Mouse (Mus musculus) monocyte, adult 5-6 weeks (primary cell): ENCODE data around the gene Cdhr3. TPM values are rescaled to one million over a fixed set of nuclear protein-coding genes. Genes with fewer than 3 reads are reported as not detected.
A peak's percentile ranks its signal among the peaks of the same experiment; 100 is the strongest.

Experiments used
- ATAC-seq: fragments of 153-309, 156-312 bp; replicated peaks from 2 replicates; pipeline ENCODE4 v1.8.0; 2017; ENCODE audit warnings: mild to moderate bottlenecking; ENCODE audit not compliant: low TSS enrichment, insufficient number of reproducible peaks, severe bottlenecking, poor library complexity, low FRiP score
- total RNA-seq: library from RNA; stranded (forward); fragments of 200-1000, 200-491, 200-594 nt; gene quantifications from 3 replicates; pipeline ENCODE4 v1.2.3, GENCODE M21; 2017

Cdhr3 gene
- total RNA-seq, 1 experiment from 2014 or later: not detected

GRCm38 (mm10) chr12:33045533-33046361, 46.9 kb downstream of the Cdhr3 start:
- ATAC-seq: peak; percentile 54

GRCm38 (mm10) chr12:33041476-33041875, 51.2 kb downstream of the Cdhr3 start:
- no peak for ATAC-seq

DNA sequence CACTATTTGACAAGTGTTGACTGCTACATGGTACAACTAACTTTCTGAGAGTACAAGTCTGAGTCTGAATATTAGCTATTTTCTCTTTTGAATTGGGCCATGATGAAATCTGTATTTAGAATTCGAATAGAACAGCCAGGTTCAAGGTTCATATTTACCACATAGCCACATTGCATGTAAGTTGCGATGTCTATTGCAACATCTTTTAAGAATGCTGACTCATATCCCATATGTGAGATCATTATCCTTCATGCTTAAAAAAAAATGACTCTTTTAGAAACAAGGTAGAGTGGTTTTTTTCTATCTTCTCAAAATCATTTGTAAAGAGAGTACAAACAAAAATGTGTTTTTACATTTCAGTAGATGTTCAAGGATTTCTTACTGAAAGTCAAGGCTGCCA, 51.9 kb downstream of the Cdhr3 start:
- ATAC-seq: no peak; the same call in 1 of the 2 replicates

DNA sequence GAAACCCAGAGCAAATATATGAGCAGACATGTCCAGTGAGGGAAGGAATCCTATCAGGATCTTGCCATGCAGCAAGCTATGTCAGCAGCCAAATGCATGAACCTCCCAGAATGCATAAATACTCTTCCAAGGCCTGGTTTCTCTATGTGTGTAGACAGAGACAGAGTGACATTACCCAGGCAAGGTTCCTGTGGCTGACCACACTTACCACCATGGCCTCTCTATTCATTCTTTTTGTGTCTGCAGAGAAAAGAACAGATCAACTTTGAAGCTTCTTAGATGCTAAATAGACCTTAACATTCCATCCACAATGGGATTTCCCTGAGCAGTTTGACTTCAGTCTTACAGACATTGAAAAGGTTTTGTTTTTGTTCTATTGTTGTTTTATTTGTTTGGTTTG, 54.0 kb downstream of the Cdhr3 start:
- no peak for ATAC-seq

DNA sequence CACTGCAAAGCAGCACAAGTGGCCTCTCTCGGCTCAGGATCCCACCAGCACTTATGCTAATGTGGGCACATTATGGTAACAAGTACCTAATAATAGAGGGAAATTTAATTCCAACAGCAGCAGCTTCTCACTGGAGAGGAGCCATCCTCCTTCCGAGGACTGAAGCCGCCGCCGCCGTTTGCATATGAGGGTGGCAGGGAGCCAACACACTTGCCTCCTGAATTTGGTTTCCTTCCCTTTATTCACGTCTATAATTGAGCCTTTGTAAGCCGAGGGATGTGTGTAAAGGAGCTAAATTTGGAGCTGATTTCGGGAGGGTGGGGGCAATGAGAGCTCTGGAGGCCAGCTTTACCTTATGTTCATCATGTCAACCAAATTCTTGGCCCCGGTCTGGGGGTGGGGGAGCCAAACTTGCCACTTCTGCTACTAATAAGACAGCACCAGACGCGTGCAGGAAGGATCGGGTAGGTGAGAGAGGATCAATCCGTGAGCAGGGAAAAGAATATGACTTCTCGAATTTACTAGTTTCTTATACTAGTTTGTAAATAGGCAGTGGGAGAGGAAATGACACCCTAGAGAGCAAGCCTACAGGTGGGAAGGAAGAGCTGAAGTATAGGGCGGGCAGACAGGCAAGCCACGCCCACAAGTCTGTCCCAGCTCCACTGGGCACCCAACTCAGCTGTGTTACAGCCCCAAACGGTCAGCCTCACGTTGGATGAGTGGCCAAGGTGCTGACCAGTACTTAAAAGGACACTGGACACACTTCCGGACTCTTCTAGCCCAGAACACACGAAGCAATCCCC, 56.8 kb downstream of the Cdhr3 start:
- 0 out of 2 replicates have a peak, but pooled peaks have one; percentile 42 for ATAC-seq

- ATAC-seq: no peak
These were observed 57.5 kb downstream of the Cdhr3 start for GRCm38 (mm10) chr12:33035089-33035718.

GRCm38 (mm10) chr12:33034343-33035088, 58.2 kb downstream of the Cdhr3 start:
- ATAC-seq: no peak

DNA sequence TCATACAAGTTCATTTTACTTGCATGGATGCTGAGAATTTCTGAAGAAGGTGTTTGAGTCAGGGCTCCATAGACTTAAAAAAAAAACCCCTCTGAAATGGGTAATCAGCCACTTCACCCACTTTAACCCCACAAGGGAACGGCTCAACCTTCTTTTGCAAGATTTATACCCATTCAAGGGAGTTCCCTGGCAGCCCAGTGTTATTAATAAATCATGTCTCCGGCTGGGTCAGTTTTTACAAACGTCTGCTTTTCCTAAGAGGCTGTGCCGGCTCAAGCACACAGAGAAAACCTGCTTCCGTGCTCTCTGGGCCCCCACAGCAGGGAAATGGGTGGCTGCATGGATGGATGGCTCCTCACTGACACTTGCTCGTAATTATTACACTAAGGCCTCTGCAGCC, 59.5 kb downstream of the Cdhr3 start:
- no peak for ATAC-seq

- no peak for ATAC-seq
These were observed 62.1 kb downstream of the Cdhr3 start for GRCm38 (mm10) chr12:33030589-33030988.

- no peak for ATAC-seq
These were observed 62.6 kb downstream of the Cdhr3 start for GRCm38 (mm10) chr12:33030066-33030465.

DNA sequence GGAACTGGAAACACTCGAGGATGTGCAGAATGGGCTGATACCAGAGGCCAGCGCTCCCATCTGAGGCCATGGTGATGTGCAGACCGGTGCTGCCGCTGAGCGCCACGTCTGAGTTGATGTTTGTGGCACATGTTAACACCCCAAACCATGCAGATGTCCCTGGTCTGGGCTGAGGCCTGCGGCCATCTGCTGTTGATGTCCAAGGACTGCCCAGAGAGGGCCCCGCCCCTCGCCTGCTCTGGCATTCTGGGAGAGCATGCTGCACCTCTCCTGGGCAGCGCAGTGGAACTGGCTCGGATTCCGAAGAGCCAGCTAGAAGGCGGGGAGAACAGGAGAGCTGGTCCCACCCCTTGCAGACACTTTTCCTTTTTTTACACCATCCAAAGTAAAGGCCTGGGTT, 64.0 kb downstream of the Cdhr3 start:
- ATAC-seq: no peak

DNA sequence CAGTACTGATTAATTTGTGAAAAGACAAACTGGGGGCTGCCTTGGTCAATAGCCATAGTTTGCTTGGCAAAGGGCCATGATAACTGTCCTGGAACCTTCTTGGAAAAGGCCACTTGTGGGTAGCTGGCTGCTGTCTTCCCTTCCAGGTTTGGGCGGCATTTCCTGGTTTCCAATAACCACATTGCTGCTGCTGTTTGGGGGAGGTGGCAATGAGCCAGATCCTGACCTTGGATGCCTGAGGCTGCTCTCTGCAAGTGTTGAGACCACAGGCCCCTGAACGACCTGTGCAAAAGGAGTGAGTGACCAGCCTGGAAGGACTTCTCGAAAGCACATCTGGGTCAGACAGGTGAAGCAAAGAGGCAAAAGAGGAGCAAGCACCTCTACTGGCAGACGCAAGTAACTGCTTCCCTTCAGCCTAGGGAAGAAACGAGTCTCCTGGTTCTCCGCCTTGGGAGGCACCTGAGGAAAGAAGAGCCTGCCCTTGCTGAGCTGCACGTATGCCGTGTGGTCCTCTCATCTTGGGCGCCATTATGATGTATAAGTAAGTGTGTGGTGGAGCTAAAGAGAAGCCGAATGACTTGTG, 64.5 kb downstream of the Cdhr3 start:
- ATAC-seq: no peak

- ATAC-seq: peak; percentile 85
These were observed 65.6 kb downstream of the Cdhr3 start for GRCm38 (mm10) chr12:33027093-33027492.

DNA sequence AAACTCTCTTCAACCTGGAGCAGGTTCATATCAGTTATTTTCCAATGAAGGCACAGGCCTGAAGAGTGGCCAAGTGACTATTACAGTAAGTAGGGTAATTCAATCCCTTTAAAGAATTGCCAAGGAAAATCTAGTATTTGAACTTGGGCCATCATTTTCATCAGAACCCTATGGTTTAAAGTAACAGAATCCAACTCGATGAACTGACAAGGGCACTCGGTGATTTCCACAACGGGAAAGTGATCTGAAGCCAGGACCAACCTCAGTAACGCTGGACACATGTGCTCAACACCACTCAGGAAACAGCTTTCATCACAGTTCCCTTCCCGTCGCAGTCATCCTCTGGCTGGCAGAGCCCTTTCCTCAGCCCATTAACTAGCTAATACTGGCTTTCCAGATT, 68.2 kb downstream of the Cdhr3 start:
- ATAC-seq: no peak

DNA sequence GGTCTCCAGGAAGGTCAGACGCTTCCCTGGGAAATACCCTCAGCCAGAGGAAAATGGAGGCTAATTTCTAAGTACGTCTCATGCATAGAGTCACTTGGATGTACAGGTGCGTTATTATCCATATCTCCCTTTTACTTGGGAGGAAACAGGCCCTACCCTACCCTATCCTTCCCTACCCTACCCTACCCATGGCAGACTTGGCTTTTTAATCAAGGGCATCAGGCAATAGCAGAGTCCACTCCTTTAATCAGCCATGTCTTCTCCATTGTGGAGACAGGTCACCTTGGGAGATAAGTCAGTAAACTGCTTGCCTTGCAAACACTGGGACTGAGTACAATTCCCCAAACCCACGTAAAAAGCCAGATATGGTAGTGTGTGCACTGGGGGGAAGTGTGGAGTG, 70.9 kb downstream of the Cdhr3 start:
- ATAC-seq: no peak

GRCm38 (mm10) chr12:33021140-33021539, 71.5 kb downstream of the Cdhr3 start:
- ATAC-seq: no peak

GRCm38 (mm10) chr12:33020011-33020410, 72.7 kb downstream of the Cdhr3 start:
- ATAC-seq: no peak

DNA sequence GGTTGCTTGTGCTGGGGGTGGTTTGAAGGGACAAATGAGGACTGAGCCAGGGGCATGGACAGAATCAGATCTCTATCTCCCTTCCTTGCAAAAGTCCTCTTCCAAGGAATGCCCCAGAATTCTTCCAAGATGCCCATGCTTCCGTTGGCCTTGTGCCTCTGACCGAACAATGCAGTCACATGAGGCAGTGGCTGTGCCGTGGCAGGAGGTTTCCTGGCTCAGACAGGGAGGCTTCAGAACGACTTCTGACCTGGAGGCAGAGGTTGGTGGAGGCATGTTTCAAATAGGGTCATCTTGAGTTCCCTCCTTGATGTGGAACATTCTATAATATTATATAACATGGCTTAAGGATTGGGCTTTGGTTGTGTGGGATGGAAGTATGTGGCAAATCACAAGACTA, 74.1 kb downstream of the Cdhr3 start:
- no peak for ATAC-seq
